Comparison of ENCODE assay signal across 8 mouse cellular contexts in the genomic region with DNA sequence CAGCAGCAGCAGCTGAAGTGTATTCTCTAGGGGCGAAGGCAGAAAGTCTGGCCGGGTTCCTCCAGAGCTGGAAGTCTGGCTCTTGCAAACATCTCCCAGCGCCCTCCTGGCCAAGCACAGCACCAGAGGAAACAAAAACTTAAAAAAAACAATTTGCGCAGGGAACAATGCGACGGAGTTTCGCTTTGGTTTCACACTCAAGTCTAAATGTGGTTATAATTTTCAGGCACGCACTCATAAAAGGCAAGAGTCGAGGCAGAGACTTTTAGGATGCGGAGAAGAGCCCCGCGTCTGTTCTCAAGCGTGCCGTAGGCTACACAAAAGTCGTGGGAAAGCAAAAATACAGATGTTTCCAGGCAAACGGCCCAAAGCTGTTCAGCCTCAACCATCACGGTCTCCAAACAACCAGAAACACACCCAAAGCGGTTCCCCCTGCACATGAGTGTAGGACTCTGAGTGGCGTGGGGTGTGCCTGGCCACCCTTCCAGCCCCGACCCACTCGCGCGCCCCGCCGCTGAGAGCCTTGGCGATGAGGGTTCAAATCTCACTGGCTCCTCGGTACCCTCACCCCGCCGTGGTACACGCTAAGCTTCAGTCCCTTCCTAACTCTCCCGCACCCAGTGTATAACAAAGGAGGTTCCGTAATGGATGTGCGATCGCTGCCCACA. TPM values are rescaled to one million over a fixed set of nuclear protein-coding genes. Genes with fewer than 3 reads are reported as not detected.
DNase-seq lines count a peak whose midpoint lies in the region; ATAC-seq lines count a peak whose summit lies in the region.

No protein-coding gene starts in this region.

- H3K27me3 ChIP-seq in hindbrain, embryonic 10.5 days (ENCODE audit: insufficient read depth, poor library complexity, severe bottlenecking), result peaks cover 95% of the 10 kb centered on the region
- H3K27me3 ChIP-seq in limb, embryonic 10.5 days (ENCODE audit: low read depth, poor library complexity, severe bottlenecking), result peaks cover 6% of the 10 kb centered on the region; the same call in 1 of the 2 replicates
- H3K27me3 ChIP-seq in midbrain, embryonic 14.5 days (ENCODE audit: control insufficient read depth, insufficient read depth, low read length), result peaks cover 32% of the 10 kb centered on the region; the same call in 1 of the 2 replicates

- peaks cover 90% of the 10 kb centered on the region for H3K4me1 ChIP-seq in hindbrain, embryonic 10.5 days (replicated peaks)
- H3K4me1 ChIP-seq in limb, embryonic 10.5 days, result peaks cover 78% of the 10 kb centered on the region
- H3K4me1 ChIP-seq in midbrain, embryonic 14.5 days (ENCODE audit: control insufficient read depth, insufficient read depth, low read length), result peaks cover 21% of the 10 kb centered on the region

- H3K4me3 ChIP-seq in hindbrain, embryonic 10.5 days, result peak overlapping the region; percentile 75
- peak overlapping the region; percentile 89 for H3K4me3 ChIP-seq in limb, embryonic 10.5 days
- peak overlapping the region; percentile 51 for H3K4me3 ChIP-seq in midbrain, embryonic 14.5 days (replicated peaks; ENCODE audit: low read depth, low read length)

- 0 out of 2 replicates have a peak, but pooled peaks cover 3% of the 10 kb centered on the region for H3K36me3 ChIP-seq in hindbrain, embryonic 10.5 days
- H3K36me3 ChIP-seq in limb, embryonic 10.5 days, result peaks cover 27% of the 10 kb centered on the region
- no peaks in the 10 kb centered on the region for H3K36me3 ChIP-seq in midbrain, embryonic 14.5 days (ENCODE audit: control insufficient read depth, insufficient read depth, low read length)

- H3K4me2 ChIP-seq in midbrain, embryonic 14.5 days (ENCODE audit: low read length), result peak overlapping the region; percentile 87

- ATAC-seq in midbrain, embryonic 14.5 days (ENCODE audit: low FRiP score, low TSS enrichment), result no peak

- WGBS in hindbrain, embryonic 10.5 days, result 1% methylated on average over 34 of the region's 34 CpGs
- WGBS in limb, embryonic 10.5 days, result under 1% methylated on average over 34 of the region's 34 CpGs
- WGBS in midbrain, embryonic 14.5 days, result 3% methylated on average over 34 of the region's 34 CpGs

- H3K9me3 ChIP-seq in hindbrain, embryonic 10.5 days, result no peaks in the 10 kb centered on the region
- no peaks in the 10 kb centered on the region for H3K9me3 ChIP-seq in limb, embryonic 10.5 days (replicated peaks)
- no peaks in the 10 kb centered on the region for H3K9me3 ChIP-seq in midbrain, embryonic 14.5 days (ENCODE audit: control insufficient read depth, low read length)

- peak overlapping the region; percentile 91 for H3K27ac ChIP-seq in hindbrain, embryonic 10.5 days
- peak overlapping the region; percentile 98 for H3K27ac ChIP-seq in limb, embryonic 10.5 days
- H3K27ac ChIP-seq in midbrain, embryonic 14.5 days (replicated peaks; ENCODE audit: low read depth, low read length), result peak overlapping the region; percentile 26

- H3K9ac ChIP-seq in midbrain, embryonic 14.5 days (replicated peaks; ENCODE audit: low read length), result peak overlapping the region; percentile 60

- peak; percentile 71 for DNase-seq in 3T3-L1 (ENCODE audit: low read depth, low spot score)
- peak; percentile 78 for DNase-seq in adrenal gland, postnatal 14 days
- peak; percentile 51 for DNase-seq in forelimb bud, embryonic 11.5 days (ENCODE audit: low read depth, low spot score)
- peak; percentile 64 for DNase-seq in hindbrain, embryonic 10.5 days (ENCODE audit: low spot score)
- DNase-seq in limb, embryonic 10.5 days (ENCODE audit: low spot score), result peak; percentile 65
- DNase-seq in midbrain, embryonic 14.5 days, result peak; percentile 47
- DNase-seq in urinary bladder, postnatal 25 days (ENCODE audit: low spot score), result peak; percentile 33
- DNase-seq in thymus, postnatal 4 days, result no peak

RNA-seq across cellular contexts. Expression of gene Col4a2, which starts 0.8 kb away (rescaled TPM):
- 341 and 356 TPM in 2 replicates for total RNA-seq in adrenal gland, postnatal 14 days (2021)
- polyA plus RNA-seq in hindbrain, embryonic 10.5 days (2016; fragmentation: Nextera tagmentation; extraction: Ambion mirVana), result 51.1 and 52.9 TPM in 2 replicates
- polyA plus RNA-seq in limb, embryonic 10.5 days (2016; fragmentation: Nextera tagmentation; extraction: Ambion mirVana), result 53.0 and 53.6 TPM in 2 replicates
- polyA plus RNA-seq in midbrain, embryonic 14.5 days (2014; fragmentation: Nextera tagmentation; extraction: Ambion mirVana), result 15.0 and 40.7 TPM in 2 replicates

RNA-seq across cellular contexts. Expression of gene Col4a1, which starts 0.8 kb away (rescaled TPM):
- total RNA-seq in adrenal gland, postnatal 14 days (2021), result 574 and 650 TPM in 2 replicates
- 122 and 123 TPM in 2 replicates for polyA plus RNA-seq in hindbrain, embryonic 10.5 days (2016; fragmentation: Nextera tagmentation; extraction: Ambion mirVana)
- polyA plus RNA-seq in limb, embryonic 10.5 days (2016; fragmentation: Nextera tagmentation; extraction: Ambion mirVana), result 141 and 145 TPM in 2 replicates
- 38.1 and 123 TPM in 2 replicates for polyA plus RNA-seq in midbrain, embryonic 14.5 days (2014; fragmentation: Nextera tagmentation; extraction: Ambion mirVana)

Comparison
In these comparisons a context has a peak if more than half of its experiments do, and no peak if none do; other contexts are left out.
1. H3K27ac ChIP-seq: peak in every context shown above with its lines; median percentile 98 in limb, embryonic 10.5 days; 91 in hindbrain, embryonic 10.5 days; 26 in midbrain, embryonic 14.5 days.